Mouse (Mus musculus) heart, adult 2 months (tissue): Measurements from ENCODE around the gene Lbx2. TPM values are rescaled to one million over a fixed set of nuclear protein-coding genes. Genes with fewer than 3 reads are reported as not detected.

Experiments used
- DNase-seq, 2 experiments: peaks; one replicate each; pipeline ENCODE4 v3.0.0; 2021
- H3K27ac ChIP-seq: fragments of 200-600 bp; 2 replicates; pipeline ENCODE4 v1.8.1; 2022
- H3K27me3 ChIP-seq: fragments of 200-500 bp; 2 replicates; pipeline ENCODE4 v1.6.1; 2012; ENCODE audit warnings: mild to moderate bottlenecking, low read length, inconsistent platforms, mixed read lengths; ENCODE audit not compliant: control insufficient read depth, insufficient read depth
- H3K36me3 ChIP-seq: fragments of 200-500 bp; 2 replicates; pipeline ENCODE4 v1.6.1; 2012; ENCODE audit warnings: low read length, inconsistent platforms; ENCODE audit not compliant: control insufficient read depth, insufficient read depth
- H3K4me1 ChIP-seq: fragments of 200-500 bp; 2 replicates; pipeline ENCODE4 v1.6.1; 2011; ENCODE audit warnings: low read length; ENCODE audit not compliant: control insufficient read depth, insufficient read depth
- H3K4me3 ChIP-seq: fragments of 200-600 bp; 2 replicates; pipeline ENCODE4 v1.8.1; 2022
- H3K79me2 ChIP-seq: fragments of 200-500 bp; replicated peaks from 2 replicates; pipeline ENCODE4 v1.6.1; 2012; ENCODE audit warnings: mild to moderate bottlenecking, inconsistent platforms, low read length, moderate library complexity, mixed read lengths; ENCODE audit not compliant: control insufficient read depth, insufficient read depth
- H3K9ac ChIP-seq: fragments of 200-500 bp; 2 replicates; pipeline ENCODE4 v1.6.1; 2012; ENCODE audit warnings: low read depth, mild to moderate bottlenecking, control low read depth, inconsistent platforms, low read length, mixed read lengths
- CTCF ChIP-seq: fragments of 200-600 bp; IDR thresholded peaks from 2 replicates; pipeline ENCODE4 v1.8.1; 2022; ENCODE audit warnings: antibody characterized with exemption, mild to moderate bottlenecking, moderate library complexity
- EP300 ChIP-seq: fragments of 200-500 bp; IDR thresholded peaks from 2 replicates; pipeline ENCODE4 v1.6.1; 2011; ENCODE audit warnings: low read depth, low read length, control low read depth; ENCODE audit not compliant: insufficient read depth
- POLR2A ChIP-seq: fragments of 200-500 bp; IDR thresholded peaks from 2 replicates; pipeline ENCODE4 v1.6.1; 2011; ENCODE audit warnings: mild to moderate bottlenecking, low read depth, low read length, control low read depth; ENCODE audit not compliant: insufficient read depth
- WGBS: fragments of 180-500 bp; shearing (Covaris S2); methylation state at CpG from one replicate; pipeline ENCODE4 v1.1.7; 2018; 5-methylcytosine and 5-hydroxymethylcytosine counted together
- intact Hi-C: fragments of 180-260 bp; cut with DNase I; formaldehyde crosslinking; loops from one replicate; pipeline ENCODE4 v1.15.1; 2025
- polyA plus RNA-seq: library from polyadenylated mRNA; depleted of rRNA; stranded (reverse); fragments of >200 nt; gene quantifications from 2 replicates; pipeline ENCODE4 v1.2.3, GENCODE M21; 2012
- total RNA-seq, 2 experiments: library from RNA; stranded (reverse); gene quantifications; 2 replicates each; pipeline ENCODE4 v1.2.3; 2021

Lbx2 gene
- total and polyA plus RNA-seq, 3 experiments = 0.84 to 2.2 (median 1.5) TPM

DNA sequence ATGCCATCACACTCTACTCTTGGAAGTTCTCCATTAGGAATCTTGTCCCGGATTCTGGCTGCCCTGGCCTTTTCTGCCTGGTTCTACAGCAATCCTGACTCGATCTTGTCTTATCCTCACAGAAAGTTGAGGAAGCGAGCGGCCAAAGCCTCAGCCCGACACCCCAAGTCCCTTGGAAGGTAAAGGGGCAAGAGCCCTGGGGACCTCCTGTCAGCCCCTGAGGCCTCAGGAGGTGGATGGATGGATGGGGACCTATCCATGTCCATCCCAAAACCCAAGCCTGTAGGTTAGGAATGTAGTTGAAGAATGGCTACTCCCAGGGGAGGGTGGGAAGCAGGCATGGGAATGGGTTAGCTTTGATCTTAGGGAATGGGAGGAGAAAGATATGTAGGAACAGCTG is 42.2 kb upstream of the Lbx2 start:
- TF ChIP-seq EP300 (no peak), POLR2A (no peak), CTCF (no peak)
- intact Hi-C loops = no loop called here
- no peaks in the 10 kb centered on the region; the same call in 1 of the 2 replicates for H3K27me3 ChIP-seq
- peaks cover 2% of the 10 kb centered on the region; the same call in 1 of the 2 replicates for H3K4me1 ChIP-seq
- no peaks in the 10 kb centered on the region for H3K79me2 ChIP-seq
- H3K9ac ChIP-seq = no peak overlapping the region
- WGBS = 93% methylated on average over 5 of the region's 5 CpGs
- H3K4me3 ChIP-seq = no peak overlapping the region
- no peak overlapping the region for H3K27ac ChIP-seq
- no peak for DNase-seq
- H3K36me3 ChIP-seq = no peaks in the 10 kb centered on the region

- TF ChIP-seq POLR2A (no peak), EP300 (0 out of 2 replicates have a peak, but pooled peaks have one; percentile 43)
- DNase-seq = peak; percentile 52 to 58
- Histone ChIP-seq H3K4me3 (no peak overlapping the region), H3K36me3 (no peaks in the 10 kb centered on the region), H3K9ac (no peak overlapping the region), H3K4me1 (peaks cover 2% of the 10 kb centered on the region; the same call in 1 of the 2 replicates), H3K27ac (no peak overlapping the region), H3K79me2 (no peaks in the 10 kb centered on the region), H3K27me3 (no peaks in the 10 kb centered on the region; the same call in 1 of the 2 replicates)
- intact Hi-C loops = no loop called here
- 15% methylated on average over 9 of the region's 9 CpGs for WGBS
Observed at GRCm38 (mm10) chr6:83044742-83045141, 41.4 kb upstream of the Lbx2 start.

DNA sequence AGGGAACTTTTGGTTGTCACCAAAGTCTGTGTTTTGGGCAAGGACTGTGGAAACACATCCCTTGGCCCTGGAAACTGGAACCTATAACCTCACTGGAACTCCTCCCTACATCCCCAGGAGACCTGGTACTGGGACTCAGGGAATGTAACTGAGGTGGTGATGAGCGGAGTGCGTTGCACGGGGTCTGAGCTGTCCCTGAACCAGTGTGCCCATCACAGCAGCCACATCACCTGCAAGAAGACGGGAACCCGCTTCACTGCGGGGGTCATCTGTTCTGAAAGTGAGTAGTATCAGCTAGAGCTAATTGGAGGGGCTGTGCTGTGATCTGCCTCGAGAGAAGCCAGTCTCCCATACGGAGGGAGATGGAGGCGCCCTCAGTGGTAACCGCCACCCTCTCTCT is 36.8 kb upstream of the Lbx2 start:
- Histone ChIP-seq H3K36me3 (no peaks in the 10 kb centered on the region), H3K79me2 (no peaks in the 10 kb centered on the region), H3K27ac (no peak overlapping the region), H3K9ac (no peak overlapping the region), H3K27me3 (no peaks in the 10 kb centered on the region; the same call in 1 of the 2 replicates), H3K4me1 (peaks cover 6% of the 10 kb centered on the region), H3K4me3 (no peak overlapping the region)
- intact Hi-C loops = no loop called here
- TF ChIP-seq POLR2A = no peak
- TF ChIP-seq EP300 = no peak
- TF ChIP-seq CTCF = no peak
- DNase-seq = no peak
- WGBS = 71% methylated on average over 10 of the region's 10 CpGs

GRCm38 (mm10) chr6:83053136-83053960 is 32.8 kb upstream of the Lbx2 start:
- peak overlapping the region; percentile 93 for H3K27ac ChIP-seq
- no peaks in the 10 kb centered on the region; the same call in 1 of the 2 replicates for H3K79me2 ChIP-seq
- H3K27me3 ChIP-seq = no peaks in the 10 kb centered on the region; the same call in 1 of the 2 replicates
- H3K4me3 ChIP-seq = peak overlapping the region; percentile 88
- H3K36me3 ChIP-seq = no peaks in the 10 kb centered on the region
- peak overlapping the region; percentile 75 for H3K9ac ChIP-seq
- no peak for TF ChIP-seq POLR2A
- TF ChIP-seq CTCF = no peak
- no peak for TF ChIP-seq EP300
- WGBS = 4% methylated on average over 26 of the region's 26 CpGs
- H3K4me1 ChIP-seq = peaks cover 8% of the 10 kb centered on the region
- DNase-seq = peak; percentile 43
- intact Hi-C loops = no loop called here

- intact Hi-C loops = loop anchor here (1.0 to 2.0 kb wide), 3 partner anchors 23 to 57 kb away; partner anchors contain the start of genes Mrpl53 and Pcgf1
- Histone ChIP-seq H3K4me3 (peak within 1 kb of the TSS; percentile 88), H3K27ac (peak within 1 kb of the TSS; percentile 93), H3K36me3 (no peaks in the 10 kb centered on the region), H3K9ac (peak within 1 kb of the TSS; percentile 92), H3K27me3 (no peaks in the 10 kb centered on the region), H3K79me2 (no peaks in the 10 kb centered on the region; the same call in 1 of the 2 replicates), H3K4me1 (peaks cover 8% of the 10 kb centered on the region)
- DNase-seq = peak; percentile 97 to 98
- under 1% methylated on average over 64 of the region's 64 CpGs for WGBS
- peak; percentile 90 for TF ChIP-seq EP300
- TF ChIP-seq CTCF = no peak
- TF ChIP-seq POLR2A = peak; percentile 75
Observed at GRCm38 (mm10) chr6:83054074-83054851, 31.9 kb upstream of the Lbx2 start, which contains the start of gene Aup1. Gene Aup1 (plus strand): TSS chr6:83054521.
